Mouse (Mus musculus): ENCODE results near the gene Ubr3. TPM values are rescaled to one million over a fixed set of nuclear protein-coding genes. Genes with fewer than 3 reads are reported as not detected.
"Not testable (repeated sequence)": the region's sequence is repeated elsewhere in the genome, so short reads cannot be mapped to it uniquely, and the experiment has no call there.

Ubr3 gene
- polyA plus RNA-seq, 1 experiment from 2014 or later: 16.7 TPM

DNA sequence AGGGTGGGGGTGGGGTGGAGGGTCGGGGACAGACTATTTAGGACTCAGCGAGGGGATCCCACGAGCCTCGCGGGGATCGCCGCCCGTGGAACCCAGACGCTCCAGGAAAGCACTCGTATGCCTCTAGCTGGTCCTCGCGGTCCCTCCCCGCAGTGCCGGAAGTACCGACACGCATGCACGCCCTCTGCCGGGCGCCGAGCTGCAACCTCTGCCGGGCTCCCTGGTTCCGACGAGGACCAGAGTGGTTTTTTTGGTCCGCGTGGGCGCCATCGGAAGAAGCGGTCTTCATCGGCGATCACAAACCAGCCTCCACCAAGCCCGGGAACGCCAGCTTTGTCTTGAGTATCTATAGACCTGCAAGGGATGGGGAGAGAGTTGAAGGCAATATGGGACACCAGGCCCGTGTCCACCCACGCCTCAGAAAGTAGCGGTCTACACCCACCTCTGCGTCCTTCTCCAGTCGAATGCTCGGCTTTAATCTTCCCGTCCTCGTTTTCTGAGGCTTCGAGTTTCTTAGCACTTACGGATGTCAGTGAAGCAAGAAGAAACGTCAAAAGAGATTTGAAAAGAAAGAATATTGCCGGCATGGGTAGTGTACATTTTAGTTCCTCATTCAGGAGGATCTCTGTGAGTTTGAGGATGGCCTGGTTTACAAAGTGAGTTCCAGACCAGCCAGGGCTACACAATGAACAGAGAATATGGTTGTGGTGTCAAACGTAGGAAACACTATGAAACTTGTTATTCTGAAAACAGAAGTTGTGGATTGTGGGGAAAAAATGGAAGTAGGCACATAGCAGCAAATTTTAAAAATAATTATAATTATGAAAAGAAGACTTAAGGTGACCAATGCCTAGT, 11.4 kb upstream of the Ubr3 start, which contains the start of gene Mettl5:
Mettl5 (minus strand) TSS at position 165 of the 855 bp plus-strand sequence.
- peak within 1 kb of the TSS; percentile 87 for H3K9ac ChIP-seq
- H3K4me2 ChIP-seq: peak within 1 kb of the TSS; percentile 62
- H3K4me1 ChIP-seq: peaks cover 6% of the 10 kb centered on the region; the same call in 1 of the 2 replicates
- H3K27ac ChIP-seq: peak within 1 kb of the TSS; percentile 87
- no peaks in the 10 kb centered on the region for H3K9me3 ChIP-seq
- H3K36me3 ChIP-seq: 0 out of 2 replicates have a peak, but pooled peaks cover 4% of the 10 kb centered on the region
- peak within 1 kb of the TSS; percentile 65 for H3K4me3 ChIP-seq
- ATAC-seq (ENCODE audit: insufficient number of reproducible peaks, insufficient read depth, low FRiP score, low TSS enrichment, low read depth): peak; percentile 95
- no peaks in the 10 kb centered on the region for H3K27me3 ChIP-seq
- 2% methylated on average over 45 of the region's 45 CpGs for WGBS

DNA sequence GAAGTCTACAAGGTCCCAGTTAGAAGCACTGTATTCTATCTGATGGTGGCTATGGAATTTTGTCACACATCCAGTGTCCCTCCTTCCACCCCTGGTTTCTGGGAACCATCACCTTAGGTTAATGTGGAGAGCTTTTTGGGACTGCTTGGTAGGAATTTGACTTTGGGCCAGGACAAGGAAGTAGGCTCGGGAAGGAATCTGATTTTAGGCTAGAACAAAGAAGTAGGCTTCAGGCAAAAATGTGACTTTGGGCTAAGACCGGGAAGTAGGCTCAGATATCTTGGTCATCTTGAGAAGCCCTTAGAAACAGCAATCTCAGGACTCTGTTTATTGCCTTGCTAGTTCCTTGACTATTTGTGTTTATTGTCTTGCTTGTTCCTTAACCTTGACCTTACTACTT, 8.1 kb upstream of the Ubr3 start:
- Histone ChIP-seq H3K9ac (no peak overlapping the region), H3K36me3 (no peaks in the 10 kb centered on the region), H3K9me3 (no peaks in the 10 kb centered on the region), H3K4me1 (peaks cover 6% of the 10 kb centered on the region; the same call in 1 of the 2 replicates), H3K27ac (no peak overlapping the region), H3K4me2 (no peak overlapping the region), H3K4me3 (no peak overlapping the region), H3K27me3 (no peaks in the 10 kb centered on the region)
- 71% methylated on average over 2 of the region's 2 CpGs for WGBS
- no peak for ATAC-seq (ENCODE audit: insufficient number of reproducible peaks, insufficient read depth, low FRiP score, low TSS enrichment, low read depth)

DNA sequence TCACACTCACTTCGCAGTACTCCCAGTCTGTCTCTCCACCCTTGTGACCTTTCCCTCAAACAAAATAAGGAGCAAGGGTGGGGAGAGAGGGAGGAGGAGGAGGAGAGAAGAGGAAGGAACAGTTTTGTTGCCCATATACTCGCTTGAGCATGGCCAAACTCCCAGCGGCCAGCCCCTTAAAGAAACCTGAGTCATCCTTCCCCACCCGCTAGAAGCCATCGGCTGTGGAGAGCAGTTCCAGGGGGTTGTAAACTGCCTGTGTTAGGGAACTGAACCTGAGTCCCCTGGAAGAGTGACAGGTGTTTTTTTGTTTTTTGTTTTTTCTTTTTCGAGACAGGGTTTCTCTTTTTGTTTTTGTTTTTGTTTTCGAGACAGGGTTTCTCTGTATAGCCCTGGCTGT, 6.2 kb upstream of the Ubr3 start:
- no peak overlapping the region for H3K27ac ChIP-seq

DNA sequence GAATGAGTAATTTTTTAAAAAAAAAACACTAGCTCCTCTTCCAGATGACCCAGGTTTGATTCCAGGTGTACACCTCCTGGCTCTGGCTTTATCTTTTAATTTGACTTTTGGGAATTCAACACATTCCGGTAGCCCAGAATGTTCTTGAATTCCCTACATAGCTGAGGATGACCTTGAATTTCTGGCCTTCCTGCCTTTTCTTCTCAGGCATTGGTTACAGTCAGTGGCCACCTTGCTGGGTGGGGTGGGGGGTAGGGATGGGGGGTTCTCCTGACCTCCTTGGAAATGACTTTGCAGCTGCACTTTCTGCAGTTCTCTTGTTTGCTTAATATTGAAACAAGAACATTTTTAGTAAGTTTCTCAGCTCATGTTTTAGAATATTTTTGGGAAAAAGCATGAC, 3.9 kb upstream of the Ubr3 start:
- Histone ChIP-seq H3K4me1 (peaks cover 1% of the 10 kb centered on the region; the same call in 1 of the 2 replicates), H3K9ac (no peak overlapping the region), H3K36me3 (no peaks in the 10 kb centered on the region), H3K27me3 (no peaks in the 10 kb centered on the region), H3K27ac (no peak overlapping the region), H3K9me3 (no peaks in the 10 kb centered on the region), H3K4me2 (no peak overlapping the region), H3K4me3 (no peak overlapping the region)
- 83% methylated on average over 1 of the region's 1 CpGs for WGBS
- ATAC-seq (ENCODE audit: insufficient number of reproducible peaks, insufficient read depth, low FRiP score, low TSS enrichment, low read depth): no peak

More for the DNA sequence above, 6.2 kb upstream of the Ubr3 start:
- no peak overlapping the region for H3K9ac ChIP-seq
- WGBS: 61% methylated on average over 7 of the region's 7 CpGs
- ATAC-seq (ENCODE audit: insufficient number of reproducible peaks, insufficient read depth, low FRiP score, low TSS enrichment, low read depth): no peak
- H3K4me2 ChIP-seq: no peak overlapping the region
- H3K27me3 ChIP-seq: no peaks in the 10 kb centered on the region
- H3K36me3 ChIP-seq: no peaks in the 10 kb centered on the region
- H3K9me3 ChIP-seq: no peaks in the 10 kb centered on the region
- no peaks in the 10 kb centered on the region for H3K4me1 ChIP-seq
- H3K4me3 ChIP-seq: no peak overlapping the region

DNA sequence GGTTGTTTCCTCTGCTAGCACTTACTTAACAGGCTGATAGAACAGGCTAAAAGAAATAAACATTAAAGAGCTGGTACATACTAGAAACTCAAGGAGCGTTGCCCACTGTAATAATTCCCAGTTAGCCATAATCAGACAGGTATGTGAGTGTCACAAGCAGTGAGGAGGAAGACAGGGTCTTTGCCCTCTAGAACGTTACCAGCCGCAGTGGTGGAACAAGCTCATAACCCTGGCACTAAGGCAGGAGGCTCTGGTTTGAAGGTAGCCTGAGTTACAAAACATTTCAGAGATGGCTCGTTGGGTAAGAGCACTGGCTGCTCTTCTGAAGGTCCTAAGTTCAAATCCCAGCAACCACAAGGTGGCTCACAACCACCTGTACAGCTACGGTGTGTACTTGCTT, 3.2 kb upstream of the Ubr3 start:
- Histone ChIP-seq H3K4me3 (no peak overlapping the region), H3K27ac (no peak overlapping the region), H3K36me3 (no peaks in the 10 kb centered on the region), H3K4me1 (peaks cover 9% of the 10 kb centered on the region), H3K9me3 (no peaks in the 10 kb centered on the region), H3K27me3 (no peaks in the 10 kb centered on the region), H3K4me2 (no peak overlapping the region), H3K9ac (no peak overlapping the region)
- 79% methylated on average over 5 of the region's 5 CpGs for WGBS
- ATAC-seq (ENCODE audit: insufficient number of reproducible peaks, insufficient read depth, low FRiP score, low TSS enrichment, low read depth): no peak

DNA sequence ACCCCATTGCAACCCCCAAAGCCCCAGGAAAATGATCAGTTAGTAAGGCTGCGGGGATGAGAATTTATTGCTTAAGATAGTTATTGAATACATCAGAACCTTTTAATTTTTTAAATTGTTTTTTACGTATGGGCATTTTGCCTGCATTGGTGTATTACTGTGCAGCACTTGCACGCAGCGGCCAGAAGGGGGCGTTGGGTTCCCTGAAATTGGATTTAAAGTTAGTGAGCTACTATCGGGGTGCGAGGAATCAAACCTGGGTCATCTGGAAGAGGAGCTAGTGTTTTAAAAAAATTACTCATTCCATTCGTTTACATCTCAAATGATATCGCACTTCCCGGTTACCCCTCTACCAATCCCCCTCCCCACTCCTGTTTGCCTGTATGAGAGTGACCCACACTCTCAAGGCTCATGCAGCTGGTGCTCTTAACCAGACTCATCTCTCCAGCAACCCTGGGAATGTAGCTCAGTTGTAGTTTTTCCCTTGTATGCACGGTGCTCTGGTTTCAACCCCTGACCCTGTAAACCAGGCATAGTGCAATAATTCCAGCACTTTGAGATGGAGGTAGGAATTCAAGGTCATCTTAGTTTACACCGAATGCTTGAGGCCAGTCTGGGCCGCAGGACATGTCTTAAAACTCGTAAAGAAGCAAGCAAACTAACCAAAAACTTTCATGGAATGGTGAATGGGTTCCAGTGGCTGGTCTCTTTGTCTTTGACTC, 1.4 kb upstream of the Ubr3 start:
- Histone ChIP-seq H3K4me2 (no peak overlapping the region), H3K4me1 (peaks cover 17% of the 10 kb centered on the region), H3K27me3 (no peaks in the 10 kb centered on the region), H3K4me3 (no peak overlapping the region), H3K9me3 (no peaks in the 10 kb centered on the region), H3K36me3 (no peaks in the 10 kb centered on the region), H3K27ac (no peak overlapping the region), H3K9ac (no peak overlapping the region)
- ATAC-seq (ENCODE audit: insufficient number of reproducible peaks, insufficient read depth, low FRiP score, low TSS enrichment, low read depth): no peak
- 62% methylated on average over 14 of the region's 14 CpGs for WGBS

DNA sequence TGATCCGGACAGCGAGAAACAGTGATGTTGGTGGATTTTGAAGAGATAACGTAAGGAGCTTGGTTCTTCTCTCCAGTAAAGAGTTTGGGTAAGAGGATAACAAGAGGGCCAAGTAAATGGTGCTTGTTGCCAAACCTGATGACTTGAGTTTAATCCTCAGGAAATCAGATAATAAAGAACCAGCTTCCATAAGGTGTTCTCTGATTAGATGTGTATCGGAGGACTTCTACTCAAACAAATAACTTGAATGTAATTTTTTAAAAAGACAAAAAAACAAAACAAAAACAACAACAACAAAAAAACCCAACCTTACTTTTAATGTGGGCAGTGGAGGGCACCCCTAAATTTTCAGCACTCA, 843 bp upstream of the Ubr3 start:
- H3K9me3 ChIP-seq: no peaks in the 10 kb centered on the region
- peaks cover 4% of the 10 kb centered on the region; the same call in 1 of the 2 replicates for H3K36me3 ChIP-seq
- WGBS: 93% methylated on average over 4 of the region's 4 CpGs
- H3K4me2 ChIP-seq: no peak overlapping the region
- H3K9ac ChIP-seq: no peak overlapping the region
- peaks cover 17% of the 10 kb centered on the region for H3K4me1 ChIP-seq
- ATAC-seq (ENCODE audit: insufficient number of reproducible peaks, insufficient read depth, low FRiP score, low TSS enrichment, low read depth): no peak
- H3K27me3 ChIP-seq: no peaks in the 10 kb centered on the region
- H3K4me3 ChIP-seq: no peak overlapping the region
- no peak overlapping the region for H3K27ac ChIP-seq

DNA sequence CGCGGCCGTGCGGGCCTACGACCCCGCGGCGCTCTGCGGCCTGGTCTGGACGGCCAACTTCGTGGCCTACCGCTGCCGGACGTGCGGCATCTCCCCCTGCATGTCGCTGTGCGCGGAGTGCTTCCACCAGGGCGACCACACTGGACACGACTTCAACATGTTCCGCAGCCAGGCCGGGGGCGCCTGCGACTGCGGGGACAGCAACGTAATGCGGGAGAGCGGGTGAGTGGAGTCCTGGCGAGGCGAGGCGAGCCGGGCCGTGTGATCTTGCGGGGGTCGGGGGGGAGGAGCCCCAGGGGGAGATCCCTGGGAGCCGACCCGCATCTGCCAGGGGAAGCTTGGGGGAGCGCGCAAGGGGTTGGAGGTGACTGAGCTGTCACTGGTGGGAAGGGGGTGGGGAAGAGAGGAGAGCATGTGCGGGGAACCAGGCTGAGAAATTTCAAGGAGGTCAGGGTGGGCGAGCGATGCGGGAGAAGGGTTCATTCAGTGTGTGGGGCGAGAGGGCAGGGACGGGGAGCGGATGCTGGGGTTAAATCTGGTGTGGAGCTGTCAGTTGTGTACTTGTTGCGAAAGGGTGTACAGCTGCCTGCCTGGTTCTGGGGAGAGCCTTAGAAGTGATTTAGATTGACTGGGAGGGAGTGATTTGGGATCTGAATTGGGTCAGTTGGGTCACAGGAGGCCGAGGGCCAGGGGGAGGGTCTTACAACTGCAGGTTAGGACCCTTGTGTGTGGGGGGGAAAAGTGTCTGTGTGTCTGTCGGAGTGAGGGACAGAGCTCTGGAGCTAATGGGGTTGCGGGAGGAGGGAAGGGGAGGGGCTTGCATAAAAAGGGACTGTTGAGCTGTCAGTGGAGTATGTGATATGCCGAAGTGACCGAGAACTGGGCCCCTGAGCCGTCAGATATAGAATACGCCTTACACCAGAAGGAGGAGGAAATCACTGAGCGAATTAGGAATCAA, 851 bp downstream of the Ubr3 start:
- peak; percentile 64 for ATAC-seq (ENCODE audit: insufficient number of reproducible peaks, insufficient read depth, low FRiP score, low TSS enrichment, low read depth)
- peak overlapping the region; percentile 95 for H3K4me2 ChIP-seq
- peak overlapping the region; percentile 100 for H3K9ac ChIP-seq
- H3K36me3 ChIP-seq: peaks cover 13% of the 10 kb centered on the region; the same call in 1 of the 2 replicates
- no peaks in the 10 kb centered on the region for H3K27me3 ChIP-seq
- H3K4me3 ChIP-seq: peak overlapping the region; percentile 99
- under 1% methylated on average over 55 of the region's 55 CpGs for WGBS
- peaks cover 17% of the 10 kb centered on the region for H3K4me1 ChIP-seq
- peak overlapping the region; percentile 93 for H3K27ac ChIP-seq
- H3K9me3 ChIP-seq: no peaks in the 10 kb centered on the region

DNA sequence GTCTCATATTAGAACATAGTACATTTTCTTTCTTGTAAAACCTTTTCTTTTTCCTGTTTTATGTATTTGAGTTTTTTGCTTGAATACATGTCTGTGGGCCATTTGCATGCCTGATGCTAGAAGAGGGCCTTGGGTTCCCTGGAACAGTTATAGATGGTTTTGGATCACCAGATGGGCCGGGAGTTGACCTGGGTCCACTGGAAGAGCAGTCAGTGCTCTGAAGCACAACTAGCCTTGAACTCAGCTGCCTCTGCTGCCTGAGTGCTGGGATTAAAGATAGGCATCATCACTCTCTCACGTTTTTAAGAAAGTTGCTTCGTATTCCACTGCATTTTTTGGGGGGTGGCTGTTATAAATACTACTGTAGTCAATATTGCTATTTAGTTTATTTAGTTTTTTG, 6.5 kb downstream of the Ubr3 start:
- 95% methylated on average over 3 of the region's 3 CpGs for WGBS
- no peaks in the 10 kb centered on the region for H3K27me3 ChIP-seq
- no peak overlapping the region for H3K27ac ChIP-seq
- peaks cover 14% of the 10 kb centered on the region for H3K4me1 ChIP-seq
- no peak overlapping the region for H3K9ac ChIP-seq
- peaks cover 17% of the 10 kb centered on the region; the same call in 1 of the 2 replicates for H3K36me3 ChIP-seq
- no peak overlapping the region for H3K4me2 ChIP-seq
- ATAC-seq (ENCODE audit: insufficient number of reproducible peaks, insufficient read depth, low FRiP score, low TSS enrichment, low read depth): no peak
- no peak overlapping the region for H3K4me3 ChIP-seq
- no peaks in the 10 kb centered on the region for H3K9me3 ChIP-seq

DNA sequence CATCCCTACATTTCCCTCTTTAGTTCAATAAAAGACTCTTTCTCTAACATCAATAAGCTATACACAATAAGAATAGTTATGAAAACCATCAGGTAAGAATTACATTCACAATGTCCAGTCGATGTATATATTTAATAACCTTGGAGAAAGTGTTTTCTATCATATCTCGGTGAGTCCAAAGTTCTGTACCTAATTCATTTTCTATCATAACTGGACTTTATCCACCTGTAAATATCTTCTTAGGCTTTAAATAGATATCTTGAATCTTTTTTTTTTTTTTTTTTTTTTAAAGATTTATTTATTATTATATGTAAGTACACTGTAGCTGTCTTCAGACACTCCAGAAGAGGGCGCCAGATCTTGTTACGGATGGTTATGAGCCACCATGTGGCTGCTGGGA, 10.3 kb downstream of the Ubr3 start:
- H3K4me2 ChIP-seq; H3K9ac ChIP-seq; H3K27me3 ChIP-seq; H3K9me3 ChIP-seq; H3K4me1 ChIP-seq; H3K4me3 ChIP-seq; H3K36me3 ChIP-seq; H3K27ac ChIP-seq; ATAC-seq (ENCODE audit: insufficient number of reproducible peaks, insufficient read depth, low FRiP score, low TSS enrichment, low read depth): not testable (repeated sequence)
- 87% methylated on average over 4 of the region's 4 CpGs for WGBS

DNA sequence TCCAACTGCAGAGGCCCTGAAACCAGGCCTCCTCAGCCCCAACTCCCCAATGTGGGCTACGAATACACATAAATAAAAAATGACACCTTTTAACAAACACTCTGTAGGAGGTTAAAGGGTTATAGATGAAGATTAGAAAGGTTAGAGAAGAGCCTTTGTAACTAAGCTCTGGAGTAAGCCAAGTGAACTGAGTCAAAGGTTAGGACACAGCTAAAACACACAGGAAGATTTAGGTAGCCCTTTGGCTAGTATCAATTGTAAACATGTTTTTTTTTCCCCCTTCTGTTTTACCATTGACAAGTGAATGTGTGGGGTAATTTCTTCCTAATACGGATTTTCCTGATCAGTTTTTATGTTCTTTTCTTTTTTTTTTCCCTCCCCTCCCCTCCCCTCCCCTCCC, 15.8 kb downstream of the Ubr3 start:
- no peak overlapping the region for H3K9ac ChIP-seq
- H3K4me1 ChIP-seq: no peaks in the 10 kb centered on the region
- ATAC-seq (ENCODE audit: insufficient number of reproducible peaks, insufficient read depth, low FRiP score, low TSS enrichment, low read depth): no peak
- WGBS: 63% methylated on average over 2 of the region's 2 CpGs
- no peaks in the 10 kb centered on the region for H3K27me3 ChIP-seq
- H3K27ac ChIP-seq: no peak overlapping the region
- H3K4me2 ChIP-seq: no peak overlapping the region
- H3K4me3 ChIP-seq: no peak overlapping the region
- no peaks in the 10 kb centered on the region for H3K9me3 ChIP-seq
- peaks cover 22% of the 10 kb centered on the region for H3K36me3 ChIP-seq
